Mouse (Mus musculus) ES-Bruce4 (cell line): ENCODE data around the gene Lmx1b. TPM values are rescaled to one million over a fixed set of nuclear protein-coding genes. Genes with fewer than 3 reads are reported as not detected.

Source experiments
- H3K27ac ChIP-seq: 2 replicates; pipeline ENCODE4 v1.5.1; 2012; ENCODE audit warnings: low read length, inconsistent platforms; ENCODE audit not compliant: insufficient read depth
- H3K27me3 ChIP-seq: 2 replicates; pipeline ENCODE4 v1.6.1; 2012; ENCODE audit warnings: mild to moderate bottlenecking, low read length, inconsistent platforms; ENCODE audit not compliant: control insufficient read depth, poor library complexity, insufficient read depth, severe bottlenecking
- H3K36me3 ChIP-seq: 2 replicates; pipeline ENCODE4 v1.6.1; 2012; ENCODE audit warnings: inconsistent platforms, mild to moderate bottlenecking, low read length, moderate library complexity; ENCODE audit not compliant: control insufficient read depth, poor library complexity, insufficient read depth, severe bottlenecking
- H3K4me1 ChIP-seq: one replicate; pipeline ENCODE4 v1.8.1; 2011; ENCODE audit warnings: low read length; ENCODE audit not compliant: control insufficient read depth, insufficient read depth
- H3K4me3 ChIP-seq: 2 replicates; pipeline ENCODE4 v1.5.1; 2011; ENCODE audit warnings: low read depth, mild to moderate bottlenecking, low read length
- H3K9ac ChIP-seq: 2 replicates; pipeline ENCODE4 v1.6.1; 2012; ENCODE audit warnings: low read depth, mild to moderate bottlenecking, inconsistent platforms; ENCODE audit not compliant: poor library complexity, severe bottlenecking
- H3K9me3 ChIP-seq: replicated peaks from 2 replicates; pipeline ENCODE4 v1.6.1; 2012; ENCODE audit warnings: mild to moderate bottlenecking, low read length, inconsistent platforms; ENCODE audit not compliant: control insufficient read depth, poor library complexity, insufficient read depth, severe bottlenecking
- CTCF ChIP-seq: IDR thresholded peaks from one replicate; pipeline ENCODE4 v1.8.1; 2011; ENCODE audit warnings: low read depth, low read length
- EP300 ChIP-seq: IDR thresholded peaks from 2 replicates; pipeline ENCODE4 v1.6.1; 2011; ENCODE audit warnings: low read depth, low read length; ENCODE audit not compliant: insufficient read depth
- POLR2A ChIP-seq: IDR thresholded peaks from one replicate; pipeline ENCODE4 v1.8.1; 2011; ENCODE audit warnings: low read length; ENCODE audit not compliant: insufficient read depth
- polyA plus RNA-seq: library from polyadenylated mRNA; stranded (reverse); fragments of >200 nt; gene quantifications from 2 replicates; pipeline ENCODE4 v1.2.4, GENCODE M21; 2011; ENCODE audit warnings: low read depth; ENCODE audit not compliant: missing spikeins, insufficient read depth, insufficient read length

Gene Lmx1b
- polyA plus RNA-seq, 1 experiment: 0.58 TPM

GRCm38 (mm10) chr2:33544781-33545566, 95.3 kb downstream of the Lmx1b start:
- peaks cover 2% of the 10 kb centered on the region for H3K4me1 ChIP-seq
- H3K27ac ChIP-seq: no peak overlapping the region
- H3K4me3 ChIP-seq: peak overlapping the region; percentile 42
- peaks cover 7% of the 10 kb centered on the region for H3K27me3 ChIP-seq
- H3K9ac ChIP-seq: no peak overlapping the region
- TF ChIP-seq POLR2A (no peak), EP300 (no peak), CTCF (no peak)
- H3K36me3 ChIP-seq: no peaks in the 10 kb centered on the region
- H3K9me3 ChIP-seq: no peaks in the 10 kb centered on the region

GRCm38 (mm10) chr2:33544203-33544762, 96.0 kb downstream of the Lmx1b start:
- peaks cover 7% of the 10 kb centered on the region for H3K27me3 ChIP-seq
- TF ChIP-seq CTCF (no peak), EP300 (no peak), POLR2A (no peak)

DNA sequence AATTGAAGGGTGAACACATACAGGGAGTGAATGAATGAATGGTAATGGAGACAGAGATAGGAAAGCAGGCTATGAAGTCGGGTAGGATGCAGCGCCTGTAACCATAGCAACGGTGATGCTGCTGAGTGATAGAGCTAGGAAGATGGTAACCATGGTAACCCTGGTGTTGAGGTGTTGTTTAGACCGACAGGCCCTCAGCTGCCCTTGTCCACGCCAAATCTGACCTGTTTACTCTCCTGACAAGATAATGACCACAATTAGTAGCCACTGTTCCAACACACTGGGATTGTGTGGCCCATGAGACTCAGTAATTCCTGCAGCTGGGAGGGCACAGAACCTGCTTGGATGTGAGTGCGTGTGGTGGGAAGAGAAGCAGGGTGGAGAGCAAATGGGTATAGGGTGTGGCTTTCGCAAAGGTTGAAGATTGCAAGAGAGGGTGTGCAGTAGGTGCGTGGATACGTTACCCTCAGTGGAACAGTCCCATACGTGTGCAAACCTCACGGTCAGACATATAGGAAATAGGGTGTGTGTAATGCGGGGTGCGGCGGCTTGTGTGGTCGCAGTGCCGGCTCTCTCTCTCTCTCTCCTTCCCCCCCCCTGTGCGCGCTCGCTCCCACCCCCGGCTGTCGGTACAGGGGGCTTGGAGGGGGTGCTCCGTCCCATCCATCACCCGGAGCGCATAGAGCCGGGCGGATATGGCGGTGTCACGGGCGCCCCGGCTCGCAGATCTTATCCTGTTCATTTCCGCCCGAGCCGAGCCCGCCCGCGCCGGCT, 96.7 kb downstream of the Lmx1b start:
- no peaks in the 10 kb centered on the region for H3K36me3 ChIP-seq
- TF ChIP-seq POLR2A (no peak), EP300 (no peak), CTCF (no peak)
- H3K4me1 ChIP-seq: peaks cover 2% of the 10 kb centered on the region
- H3K9me3 ChIP-seq: no peaks in the 10 kb centered on the region
- H3K9ac ChIP-seq: peak overlapping the region; percentile 37
- peaks cover 7% of the 10 kb centered on the region for H3K27me3 ChIP-seq
- H3K4me3 ChIP-seq: peak overlapping the region; percentile 41
- no peak overlapping the region for H3K27ac ChIP-seq

More at GRCm38 (mm10) chr2:33544203-33544762, 96.0 kb downstream of the Lmx1b start:
- Histone ChIP-seq H3K9me3 (no peaks in the 10 kb centered on the region), H3K4me3 (peak overlapping the region; percentile 42), H3K4me1 (peaks cover 2% of the 10 kb centered on the region), H3K36me3 (no peaks in the 10 kb centered on the region), H3K27ac (no peak overlapping the region), H3K9ac (peak overlapping the region; percentile 37)

DNA sequence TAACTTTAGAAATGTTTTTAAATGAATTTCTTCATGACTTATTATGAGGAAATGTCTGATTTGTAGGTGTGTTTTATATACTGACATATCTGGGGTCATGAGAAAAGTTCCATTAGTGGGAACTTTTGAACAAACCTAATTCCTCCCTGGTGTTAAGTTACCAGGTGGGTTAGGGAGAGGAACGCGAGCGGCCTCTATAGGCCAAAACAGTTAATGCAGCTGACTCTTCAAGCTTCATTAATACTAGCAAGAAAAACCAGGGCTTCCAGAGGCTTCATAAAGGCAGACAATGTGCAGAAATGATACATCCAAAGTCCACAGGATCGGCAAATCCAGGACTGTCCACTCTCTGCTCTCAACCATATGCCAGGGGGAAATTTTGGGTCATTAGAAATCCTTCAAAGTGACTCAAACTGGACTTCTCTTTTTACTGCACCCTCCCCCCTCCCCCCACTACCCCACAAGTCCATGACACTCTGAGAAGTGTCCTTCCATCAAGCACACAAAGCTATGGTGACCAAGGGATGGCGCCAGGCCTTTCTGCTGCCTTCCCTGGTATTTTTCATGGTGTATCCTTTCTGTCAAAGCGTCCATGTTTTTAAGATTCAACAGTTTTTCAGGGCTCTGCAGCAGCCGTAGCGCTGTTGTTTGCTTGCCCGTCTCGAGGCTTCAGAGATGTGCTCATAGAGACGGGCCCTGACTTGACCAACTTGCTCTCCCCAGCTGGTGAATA, 97.4 kb downstream of the Lmx1b start:
- no peak for TF ChIP-seq EP300
- TF ChIP-seq CTCF: no peak
- no peak for TF ChIP-seq POLR2A
- no peak overlapping the region for H3K27ac ChIP-seq
- peaks cover 7% of the 10 kb centered on the region for H3K27me3 ChIP-seq
- no peak overlapping the region for H3K4me3 ChIP-seq
- no peaks in the 10 kb centered on the region for H3K36me3 ChIP-seq
- no peaks in the 10 kb centered on the region for H3K9me3 ChIP-seq
- peaks cover 2% of the 10 kb centered on the region for H3K4me1 ChIP-seq
- no peak overlapping the region for H3K9ac ChIP-seq

GRCm38 (mm10) chr2:33525274-33526055, 114.8 kb downstream of the Lmx1b start:
- Histone ChIP-seq H3K9ac (no peak overlapping the region), H3K27ac (no peak overlapping the region), H3K36me3 (no peaks in the 10 kb centered on the region), H3K4me3 (no peak overlapping the region), H3K27me3 (no peaks in the 10 kb centered on the region), H3K9me3 (no peaks in the 10 kb centered on the region), H3K4me1 (no peaks in the 10 kb centered on the region)
- TF ChIP-seq CTCF (no peak), EP300 (no peak), POLR2A (no peak)
